Mouse (Mus musculus) heart, embryonic 16.5 days (tissue): ENCODE measurements at regions not wholly inside any gene's neighbourhood (a gene's known extent, or its start where the extent isn't known, plus 50 kb on each side); places are given as distances from the start of the nearest gene placed in this dataset.

Experiments
- ATAC-seq: fragments of 200-750 bp; cut with Nextera tagmentation; replicated peaks from 2 replicates; pipeline ENCODE4 v1.8.0; 2017; ENCODE audit warnings: moderate number of reproducible peaks; ENCODE audit not compliant: insufficient read depth, low FRiP score; ENCODE audit errors: extremely low read depth
- H3K27ac ChIP-seq: fragments of 300-500 bp; sonication (generic); 2 replicates; pipeline ENCODE4 v1.5.1; 2014; ENCODE audit warnings: mild to moderate bottlenecking, low read length, control low read depth, moderate library complexity
- H3K27me3 ChIP-seq: fragments of 300-500 bp; sonication (generic); 2 replicates; pipeline ENCODE4 v1.6.1; 2014; ENCODE audit warnings: low read length, mixed read lengths; ENCODE audit not compliant: control insufficient read depth, insufficient read depth
- H3K36me3 ChIP-seq: fragments of 300-500 bp; sonication (generic); 2 replicates; pipeline ENCODE4 v1.6.1; 2014; ENCODE audit not compliant: control insufficient read depth, insufficient read depth
- H3K4me1 ChIP-seq: fragments of 300-500 bp; sonication (generic); 2 replicates; pipeline ENCODE4 v1.6.1; 2014; ENCODE audit warnings: low read length, mixed read lengths; ENCODE audit not compliant: control insufficient read depth, insufficient read depth
- H3K4me2 ChIP-seq: fragments of 300-500 bp; sonication (generic); 2 replicates; pipeline ENCODE4 v1.6.1; 2014; ENCODE audit warnings: low read depth, mild to moderate bottlenecking, control low read depth, low read length
- H3K4me3 ChIP-seq: fragments of 300-500 bp; sonication (generic); 2 replicates; pipeline ENCODE4 v1.5.1; 2014; ENCODE audit warnings: mild to moderate bottlenecking, control low read depth, low read length
- H3K9ac ChIP-seq: fragments of 300-500 bp; sonication (generic); 2 replicates; pipeline ENCODE4 v1.6.1; 2014; ENCODE audit warnings: low read length, control low read depth
- H3K9me3 ChIP-seq: fragments of 300-500 bp; sonication (generic); replicated peaks from 2 replicates; pipeline ENCODE4 v1.6.1; 2016; ENCODE audit warnings: low read length; ENCODE audit not compliant: control insufficient read depth
- WGBS: fragments of 180-500 bp; shearing (Covaris S2); extraction: QIAGEN DNeasy Blood & Tissue Kit; methylation state at CpG from one replicate; pipeline ENCODE4 v1.1.7; 2014; 5-methylcytosine and 5-hydroxymethylcytosine counted together

GRCm38 (mm10) chr14:18511094-18511493, 179.4 kb upstream of the Ube2e1 start:
- Histone ChIP-seq H3K36me3 (no peaks in the 10 kb centered on the region), H3K9ac (no peak overlapping the region)

GRCm38 (mm10) chr14:18508359-18508647, 176.6 kb upstream of the Ube2e1 start:
- no peak for ATAC-seq
- Histone ChIP-seq H3K27me3 (no peaks in the 10 kb centered on the region), H3K9me3 (no peaks in the 10 kb centered on the region), H3K9ac (no peak overlapping the region), H3K27ac (no peak overlapping the region), H3K4me2 (no peak overlapping the region), H3K4me1 (no peaks in the 10 kb centered on the region), H3K36me3 (no peaks in the 10 kb centered on the region), H3K4me3 (no peak overlapping the region)
- WGBS = 55% methylated on average over 1 of the region's 1 CpGs

More at GRCm38 (mm10) chr14:18511094-18511493, 179.4 kb upstream of the Ube2e1 start:
- Histone ChIP-seq H3K4me2 (no peak overlapping the region), H3K27ac (no peak overlapping the region), H3K4me3 (no peak overlapping the region), H3K9me3 (no peaks in the 10 kb centered on the region), H3K27me3 (no peaks in the 10 kb centered on the region), H3K4me1 (no peaks in the 10 kb centered on the region)
- no peak for ATAC-seq

GRCm38 (mm10) chr14:18507582-18508358, 176.1 kb upstream of the Ube2e1 start:
- H3K4me3 ChIP-seq = no peak overlapping the region
- no peak overlapping the region for H3K27ac ChIP-seq
- H3K4me1 ChIP-seq = no peaks in the 10 kb centered on the region
- H3K9ac ChIP-seq = no peak overlapping the region
- no peaks in the 10 kb centered on the region for H3K9me3 ChIP-seq
- WGBS = 66% methylated on average over 3 of the region's 3 CpGs
- H3K36me3 ChIP-seq = no peaks in the 10 kb centered on the region
- no peaks in the 10 kb centered on the region for H3K27me3 ChIP-seq
- ATAC-seq = no peak
- no peak overlapping the region for H3K4me2 ChIP-seq

GRCm38 (mm10) chr14:18506168-18506567, 174.5 kb upstream of the Ube2e1 start:
- Histone ChIP-seq H3K4me1 (no peaks in the 10 kb centered on the region), H3K4me3 (no peak overlapping the region), H3K27ac (no peak overlapping the region), H3K9me3 (no peaks in the 10 kb centered on the region), H3K4me2 (no peak overlapping the region), H3K9ac (no peak overlapping the region), H3K36me3 (no peaks in the 10 kb centered on the region), H3K27me3 (no peaks in the 10 kb centered on the region)
- no peak for ATAC-seq
- whole genome bisulfite sequencing = 54% methylated on average over 4 of the region's 4 CpGs

- no peak for ATAC-seq
- H3K4me2 ChIP-seq = no peak overlapping the region
- no peak overlapping the region for H3K4me3 ChIP-seq
- no peak overlapping the region for H3K9ac ChIP-seq
- no peaks in the 10 kb centered on the region for H3K27me3 ChIP-seq
- H3K4me1 ChIP-seq = no peaks in the 10 kb centered on the region
- H3K27ac ChIP-seq = no peak overlapping the region
- no peaks in the 10 kb centered on the region for H3K9me3 ChIP-seq
- H3K36me3 ChIP-seq = no peaks in the 10 kb centered on the region
Measured at GRCm38 (mm10) chr14:18500249-18500832, 168.7 kb upstream of the Ube2e1 start.

- no peaks in the 10 kb centered on the region for H3K4me1 ChIP-seq
- H3K9ac ChIP-seq = no peak overlapping the region
- no peak overlapping the region for H3K27ac ChIP-seq
- H3K9me3 ChIP-seq = no peaks in the 10 kb centered on the region
- no peak overlapping the region for H3K4me2 ChIP-seq
- no peak overlapping the region for H3K4me3 ChIP-seq
- H3K27me3 ChIP-seq = no peaks in the 10 kb centered on the region
- WGBS = 89% methylated on average over 1 of the region's 1 CpGs
- H3K36me3 ChIP-seq = no peaks in the 10 kb centered on the region
- no peak for ATAC-seq
Measured at GRCm38 (mm10) chr14:18494048-18494447, 162.4 kb upstream of the Ube2e1 start.

- no peak overlapping the region for H3K4me3 ChIP-seq
- H3K27me3 ChIP-seq = no peaks in the 10 kb centered on the region
- no peak for ATAC-seq
- no peaks in the 10 kb centered on the region for H3K36me3 ChIP-seq
- no peak overlapping the region for H3K9ac ChIP-seq
- WGBS = 70% methylated on average over 4 of the region's 4 CpGs
- no peak overlapping the region for H3K27ac ChIP-seq
- H3K9me3 ChIP-seq = no peaks in the 10 kb centered on the region
- H3K4me2 ChIP-seq = no peak overlapping the region
- H3K4me1 ChIP-seq = no peaks in the 10 kb centered on the region
Measured at GRCm38 (mm10) chr14:18486132-18486800, 154.6 kb upstream of the Ube2e1 start.

GRCm38 (mm10) chr14:18485526-18485925, 153.9 kb upstream of the Ube2e1 start:
- H3K4me2 ChIP-seq = no peak overlapping the region
- ATAC-seq = no peak
- no peak overlapping the region for H3K27ac ChIP-seq
- no peaks in the 10 kb centered on the region for H3K4me1 ChIP-seq
- H3K4me3 ChIP-seq = no peak overlapping the region
- H3K9me3 ChIP-seq = no peaks in the 10 kb centered on the region
- H3K27me3 ChIP-seq = no peaks in the 10 kb centered on the region
- no peak overlapping the region for H3K9ac ChIP-seq
- H3K36me3 ChIP-seq = no peaks in the 10 kb centered on the region

- no peak overlapping the region for H3K4me2 ChIP-seq
- ATAC-seq = no peak
- H3K27ac ChIP-seq = no peak overlapping the region
- no peaks in the 10 kb centered on the region for H3K27me3 ChIP-seq
- no peak overlapping the region for H3K4me3 ChIP-seq
- H3K36me3 ChIP-seq = no peaks in the 10 kb centered on the region
- WGBS = 66% methylated on average over 3 of the region's 3 CpGs
- H3K4me1 ChIP-seq = no peaks in the 10 kb centered on the region
- H3K9ac ChIP-seq = no peak overlapping the region
- no peaks in the 10 kb centered on the region for H3K9me3 ChIP-seq
Measured at GRCm38 (mm10) chr14:18476795-18477320, 145.2 kb upstream of the Ube2e1 start.
